Mouse (Mus musculus) midbrain, embryonic 10.5 days (tissue): ENCODE measurements at regions not wholly inside any gene's neighbourhood (a gene's known extent, or its start where the extent isn't known, plus 50 kb on each side); places are given as distances from the start of the nearest gene placed in this dataset.
A peak's percentile ranks its signal among the peaks of the same experiment; 100 is the strongest.

ENCODE experiments used
- DNase-seq: peaks from one replicate; pipeline ENCODE4 v3.0.0-alpha.2; 2017; ENCODE audit warnings: low spot score
- H3K27ac ChIP-seq: fragments of 300-500 bp; sonication (generic); replicated peaks from 2 replicates; pipeline ENCODE4 v1.5.1; 2016; ENCODE audit warnings: mild to moderate bottlenecking
- H3K27me3 ChIP-seq: fragments of 300-500 bp; sonication (generic); 2 replicates; pipeline ENCODE4 v1.6.1; 2016; ENCODE audit warnings: low read depth, mild to moderate bottlenecking; ENCODE audit not compliant: poor library complexity, severe bottlenecking
- H3K36me3 ChIP-seq: fragments of 300-500 bp; sonication (generic); 2 replicates; pipeline ENCODE4 v1.6.1; 2016; ENCODE audit warnings: mild to moderate bottlenecking, moderate library complexity
- H3K4me1 ChIP-seq: fragments of 300-500 bp; sonication (generic); 2 replicates; pipeline ENCODE4 v1.6.1; 2016
- H3K4me3 ChIP-seq: fragments of 300-500 bp; sonication (generic); 2 replicates; pipeline ENCODE4 v1.5.1; 2016; ENCODE audit warnings: mild to moderate bottlenecking, moderate library complexity
- H3K9me3 ChIP-seq: fragments of 300-500 bp; sonication (generic); replicated peaks from 2 replicates; pipeline ENCODE4 v1.6.1; 2016; ENCODE audit warnings: mild to moderate bottlenecking
- WGBS: fragments of 180-500 bp; shearing (Covaris S2); methylation state at CpG from one replicate; pipeline ENCODE4 v1.1.7; 2016; 5-methylcytosine and 5-hydroxymethylcytosine counted together

DNA sequence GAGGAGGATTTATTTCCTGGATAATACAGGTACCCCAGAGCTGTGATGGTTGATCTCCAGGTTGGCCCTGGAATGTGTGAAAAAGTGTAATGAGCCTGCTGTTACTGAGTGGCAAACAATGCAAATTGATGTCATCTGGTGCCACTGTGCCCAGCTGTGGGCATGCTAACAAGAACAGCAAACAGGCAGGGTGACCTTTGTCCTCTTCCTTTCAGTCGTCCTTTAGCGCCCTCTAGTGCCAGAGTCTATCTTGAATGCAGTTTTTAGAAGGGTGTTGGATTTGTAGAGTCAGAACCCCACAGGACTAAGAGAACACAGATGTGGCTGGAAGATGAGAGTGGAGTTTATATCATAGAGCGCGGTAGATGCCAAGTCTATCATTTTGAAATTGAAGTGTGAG lies 164.3 kb downstream of the Sdhaf3 start:
- peak; percentile 38 for DNase-seq
- no peaks in the 10 kb centered on the region for H3K4me1 ChIP-seq
- no peaks in the 10 kb centered on the region for H3K36me3 ChIP-seq
- H3K27ac ChIP-seq: no peak overlapping the region
- H3K9me3 ChIP-seq: no peaks in the 10 kb centered on the region
- H3K27me3 ChIP-seq: no peaks in the 10 kb centered on the region
- H3K4me3 ChIP-seq: no peak overlapping the region
- WGBS: 33% methylated on average over 4 of the region's 4 CpGs

DNA sequence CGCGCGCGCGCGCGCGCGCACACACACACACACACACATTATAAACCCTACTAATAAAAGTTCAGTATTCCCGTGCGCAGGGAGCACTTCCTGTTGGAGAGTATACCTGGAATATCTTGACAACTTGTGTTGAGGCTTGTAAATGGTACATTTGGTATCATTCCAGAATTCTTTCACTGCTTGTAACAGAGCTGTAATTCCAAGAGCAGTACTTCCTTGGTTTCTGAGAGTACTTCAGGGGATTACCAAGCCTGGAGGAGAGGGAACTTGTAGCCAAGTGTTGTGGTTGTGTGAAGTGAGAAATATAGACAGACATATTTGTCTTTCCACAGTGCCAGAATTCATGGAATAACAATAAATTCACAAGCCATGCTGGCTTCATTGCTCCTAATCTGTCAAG lies 177.2 kb downstream of the Sdhaf3 start:
- Histone ChIP-seq H3K4me3 (no peak overlapping the region), H3K4me1 (no peaks in the 10 kb centered on the region), H3K27me3 (no peaks in the 10 kb centered on the region), H3K36me3 (no peaks in the 10 kb centered on the region), H3K9me3 (no peaks in the 10 kb centered on the region), H3K27ac (no peak overlapping the region)
- WGBS: 95% methylated on average over 11 of the region's 11 CpGs
- DNase-seq: no peak

DNA sequence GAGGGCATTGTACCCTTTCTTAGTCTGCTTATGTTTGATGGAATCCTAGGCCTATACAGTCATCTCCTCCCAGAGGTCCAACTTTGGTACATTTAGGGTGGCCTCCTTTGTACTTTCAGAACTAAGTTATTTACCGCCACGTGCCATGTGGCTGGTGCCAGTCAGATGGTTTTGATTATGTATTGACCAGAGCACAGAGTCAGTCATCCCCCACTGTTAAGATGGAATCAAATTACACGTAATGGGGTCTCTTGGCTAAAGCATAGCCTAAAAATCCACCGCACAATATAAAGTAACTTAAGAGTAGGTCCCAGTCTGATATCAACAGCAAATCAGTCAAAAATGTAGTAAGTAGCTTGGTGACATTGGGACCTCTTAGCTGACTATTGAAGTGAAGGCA lies 178.3 kb downstream of the Sdhaf3 start:
- no peaks in the 10 kb centered on the region for H3K27me3 ChIP-seq
- WGBS: 88% methylated on average over 4 of the region's 4 CpGs
- no peak overlapping the region for H3K27ac ChIP-seq
- H3K4me1 ChIP-seq: no peaks in the 10 kb centered on the region
- DNase-seq: no peak
- H3K36me3 ChIP-seq: no peaks in the 10 kb centered on the region
- no peaks in the 10 kb centered on the region for H3K9me3 ChIP-seq
- H3K4me3 ChIP-seq: no peak overlapping the region

DNA sequence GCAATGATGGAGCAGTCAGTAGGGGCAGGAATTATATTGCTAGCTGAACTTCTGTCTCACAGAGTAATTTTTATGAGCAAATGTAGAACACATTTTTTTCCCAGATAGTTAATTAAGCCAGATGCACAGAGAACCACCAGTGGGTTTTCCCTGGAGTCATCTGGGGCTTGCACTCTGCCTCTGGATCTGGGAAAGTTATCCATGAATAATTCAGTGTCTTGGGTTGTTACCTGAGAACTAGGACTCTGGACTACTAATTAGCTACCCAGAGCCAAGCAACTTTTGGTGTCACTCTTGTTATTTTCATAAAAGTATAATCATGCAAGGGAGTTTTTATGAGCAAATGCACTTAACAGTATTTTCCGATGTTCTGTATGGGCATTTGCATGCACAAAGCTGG lies 179.1 kb downstream of the Sdhaf3 start:
- H3K36me3 ChIP-seq: no peaks in the 10 kb centered on the region
- H3K4me1 ChIP-seq: no peaks in the 10 kb centered on the region
- no peak for DNase-seq
- no peak overlapping the region for H3K4me3 ChIP-seq
- H3K27ac ChIP-seq: no peak overlapping the region
- WGBS: 94% methylated on average over 1 of the region's 1 CpGs
- no peaks in the 10 kb centered on the region for H3K9me3 ChIP-seq
- H3K27me3 ChIP-seq: no peaks in the 10 kb centered on the region

DNA sequence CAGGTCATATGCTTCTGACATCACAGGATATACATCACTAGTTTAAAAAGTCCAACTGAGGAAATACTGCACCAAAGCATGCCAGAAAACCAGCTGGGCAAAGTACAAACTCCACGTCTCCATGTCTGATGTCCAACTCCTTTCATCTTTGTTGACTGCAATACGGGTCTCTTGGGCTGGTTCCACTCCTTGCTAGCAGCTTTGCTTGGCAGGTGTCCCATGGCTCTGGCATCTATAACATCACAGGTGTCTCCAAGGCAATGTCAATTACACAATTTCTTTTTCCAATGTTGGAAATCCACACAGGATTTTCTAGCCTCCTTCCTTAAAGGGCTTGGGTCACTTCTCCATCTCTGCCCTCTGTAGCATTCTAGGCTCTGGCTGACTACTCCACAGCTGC lies 225.9 kb downstream of the Sdhaf3 start:
- Histone ChIP-seq H3K4me3 (no peak overlapping the region), H3K27ac (no peak overlapping the region), H3K27me3 (no peaks in the 10 kb centered on the region), H3K4me1 (no peaks in the 10 kb centered on the region), H3K9me3 (peaks cover 5% of the 10 kb centered on the region; the same call in 1 of the 2 replicates), H3K36me3 (no peaks in the 10 kb centered on the region)
- DNase-seq: no peak
- 80% methylated on average over 2 of the region's 2 CpGs for WGBS

DNA sequence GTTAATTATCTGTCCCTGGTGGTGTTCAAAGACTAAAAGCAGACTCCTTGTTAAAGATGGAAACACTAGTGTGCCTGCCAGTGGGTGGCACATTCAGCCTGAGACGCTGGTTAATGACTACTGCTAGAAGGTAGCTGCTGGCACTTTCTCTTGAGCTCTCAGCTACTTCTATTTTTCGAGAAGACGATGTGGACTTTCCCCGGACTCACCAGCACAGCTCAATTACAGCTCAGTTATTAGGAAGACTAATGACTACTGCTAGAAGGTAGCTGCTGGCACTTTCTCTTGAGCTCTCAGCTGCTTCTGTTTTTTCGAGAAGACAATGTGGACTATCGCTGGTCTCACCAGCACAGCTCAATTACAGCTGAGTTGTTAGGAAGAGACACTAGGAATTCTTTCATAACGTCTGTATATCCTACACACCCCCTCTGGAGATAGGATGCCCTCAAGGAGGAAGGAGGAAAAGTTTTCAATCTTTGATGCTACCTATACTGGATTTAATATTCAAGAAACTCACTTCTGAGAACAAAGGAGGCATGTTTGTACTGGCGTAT lies 243.3 kb downstream of the Sdhaf3 start:
- no peak for DNase-seq
- WGBS: 80% methylated on average over 8 of the region's 8 CpGs

DNA sequence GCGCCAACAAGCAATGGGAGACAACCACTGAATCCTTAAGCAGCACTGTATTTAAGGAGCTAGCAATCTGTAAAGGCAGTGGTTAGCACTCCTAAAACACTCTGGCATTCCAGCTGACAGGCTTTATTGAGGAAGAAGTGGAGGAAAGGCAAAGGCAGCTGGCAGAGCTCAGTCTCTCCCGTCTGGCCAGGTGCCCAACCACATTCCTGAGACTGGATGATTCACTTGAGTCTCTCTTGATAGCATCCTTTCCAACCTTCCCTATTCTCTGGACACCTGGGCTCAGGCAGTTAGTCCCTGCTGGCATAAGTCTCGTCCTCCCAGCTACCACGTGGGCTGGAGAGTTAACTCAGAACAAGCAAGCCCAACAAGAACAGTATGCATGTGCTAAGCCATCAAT lies 260.1 kb downstream of the Sdhaf3 start:
- Histone ChIP-seq H3K4me1 (no peaks in the 10 kb centered on the region), H3K9me3 (no peaks in the 10 kb centered on the region), H3K36me3 (no peaks in the 10 kb centered on the region), H3K27me3 (no peaks in the 10 kb centered on the region), H3K27ac (no peak overlapping the region), H3K4me3 (no peak overlapping the region)
- WGBS: 82% methylated on average over 4 of the region's 4 CpGs
- no peak for DNase-seq

More for the DNA sequence above, 243.3 kb downstream of the Sdhaf3 start:
- H3K4me1 ChIP-seq: no peaks in the 10 kb centered on the region
- no peak overlapping the region for H3K27ac ChIP-seq
- no peaks in the 10 kb centered on the region for H3K36me3 ChIP-seq
- H3K27me3 ChIP-seq: no peaks in the 10 kb centered on the region
- no peak overlapping the region for H3K4me3 ChIP-seq
- no peaks in the 10 kb centered on the region for H3K9me3 ChIP-seq

DNA sequence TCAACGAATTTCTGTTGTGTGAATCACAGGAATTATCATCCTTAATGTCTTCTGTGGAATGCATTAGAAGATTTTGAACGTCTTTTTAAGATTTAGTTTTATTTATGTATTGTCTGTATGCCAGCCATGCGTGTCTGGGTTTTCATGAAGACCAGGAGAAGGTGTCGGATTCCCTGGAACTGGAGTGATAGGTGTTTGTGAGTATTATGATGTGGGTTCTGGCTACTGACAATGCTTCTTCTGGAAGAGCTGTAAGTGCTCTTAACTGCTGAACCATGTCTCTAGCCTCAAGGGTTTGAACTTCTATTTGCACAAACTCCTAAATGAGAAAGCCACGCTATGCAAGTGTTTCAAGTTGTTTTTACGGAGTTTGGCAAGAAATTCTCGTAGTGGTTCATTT lies 296.5 kb downstream of the Sdhaf3 start:
- WGBS: 80% methylated on average over 7 of the region's 7 CpGs
- no peak overlapping the region for H3K27ac ChIP-seq
- H3K27me3 ChIP-seq: no peaks in the 10 kb centered on the region
- DNase-seq: no peak
- no peaks in the 10 kb centered on the region for H3K9me3 ChIP-seq
- no peaks in the 10 kb centered on the region for H3K4me1 ChIP-seq
- H3K4me3 ChIP-seq: no peak overlapping the region
- no peaks in the 10 kb centered on the region for H3K36me3 ChIP-seq

DNA sequence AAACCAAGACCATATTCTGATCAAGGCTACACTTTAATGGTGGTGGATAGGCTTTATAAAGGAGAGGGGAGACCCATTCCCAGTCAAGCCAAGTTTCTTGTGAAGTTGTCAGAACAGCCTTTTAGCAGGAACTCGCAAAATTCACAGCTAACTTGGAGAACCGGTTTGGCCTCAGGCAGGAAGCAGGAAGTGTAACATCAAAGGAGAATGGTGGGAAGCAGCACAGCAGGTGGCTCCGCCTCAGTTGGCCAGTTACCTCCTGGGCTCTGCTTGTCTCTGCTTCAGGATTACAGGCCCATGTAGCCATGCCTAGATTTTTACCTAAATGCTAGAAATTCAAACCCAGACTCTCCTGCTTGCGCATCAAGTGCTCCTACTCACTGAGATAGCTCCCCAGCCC lies 277.2 kb upstream of the Tac1 start:
- Histone ChIP-seq H3K27ac (no peak overlapping the region), H3K9me3 (no peaks in the 10 kb centered on the region), H3K4me1 (no peaks in the 10 kb centered on the region), H3K4me3 (no peak overlapping the region), H3K27me3 (no peaks in the 10 kb centered on the region), H3K36me3 (no peaks in the 10 kb centered on the region)
- 48% methylated on average over 4 of the region's 4 CpGs for WGBS
- DNase-seq: no peak

DNA sequence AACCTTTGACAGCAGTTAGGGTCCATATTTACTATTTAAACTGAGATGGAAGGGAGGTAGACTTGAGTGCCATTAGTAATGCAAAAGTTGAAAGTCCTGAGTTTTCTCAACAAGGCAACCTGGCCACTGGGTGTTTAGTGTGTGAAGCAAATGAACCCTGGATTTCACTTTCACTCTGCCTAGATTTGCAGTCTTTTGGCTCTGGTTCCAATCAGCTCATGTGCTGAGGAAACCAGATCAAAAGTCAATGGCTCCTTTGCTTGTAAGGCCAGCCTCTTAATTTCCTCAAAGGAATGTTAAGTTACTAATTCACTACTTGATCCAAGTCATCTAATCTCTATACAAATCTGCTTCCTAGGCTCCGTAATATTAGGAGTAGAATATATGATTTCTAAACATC lies 247.7 kb upstream of the Tac1 start:
- Histone ChIP-seq H3K27me3 (no peaks in the 10 kb centered on the region), H3K4me1 (no peaks in the 10 kb centered on the region), H3K27ac (no peak overlapping the region), H3K4me3 (no peak overlapping the region), H3K36me3 (no peaks in the 10 kb centered on the region), H3K9me3 (no peaks in the 10 kb centered on the region)
- no peak for DNase-seq
- 96% methylated on average over 1 of the region's 1 CpGs for WGBS

DNA sequence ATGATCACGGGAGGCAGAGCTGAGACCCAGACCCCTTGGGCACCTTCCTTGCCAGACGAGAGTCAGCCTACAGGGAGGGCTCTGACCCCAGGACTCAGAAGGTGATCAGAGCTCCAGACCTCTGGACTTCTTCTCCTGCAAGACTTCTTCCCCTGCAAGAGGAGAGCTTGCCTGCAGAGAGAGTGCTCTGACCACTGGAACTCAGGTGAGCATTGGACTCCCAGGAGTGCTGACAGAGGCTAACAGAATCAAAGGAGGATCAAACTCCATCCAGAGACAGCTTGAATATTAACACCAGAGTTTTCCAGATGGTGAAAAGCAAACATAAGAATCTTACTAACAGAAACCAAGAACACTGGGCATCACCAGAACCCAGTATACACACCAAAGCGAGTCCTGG lies 241.2 kb upstream of the Tac1 start:
- Histone ChIP-seq H3K9me3 (no peaks in the 10 kb centered on the region), H3K4me1 (no peaks in the 10 kb centered on the region), H3K4me3 (no peak overlapping the region), H3K36me3 (no peaks in the 10 kb centered on the region), H3K27ac (no peak overlapping the region), H3K27me3 (no peaks in the 10 kb centered on the region)
- no peak for DNase-seq
- 91% methylated on average over 3 of the region's 3 CpGs for WGBS

DNA sequence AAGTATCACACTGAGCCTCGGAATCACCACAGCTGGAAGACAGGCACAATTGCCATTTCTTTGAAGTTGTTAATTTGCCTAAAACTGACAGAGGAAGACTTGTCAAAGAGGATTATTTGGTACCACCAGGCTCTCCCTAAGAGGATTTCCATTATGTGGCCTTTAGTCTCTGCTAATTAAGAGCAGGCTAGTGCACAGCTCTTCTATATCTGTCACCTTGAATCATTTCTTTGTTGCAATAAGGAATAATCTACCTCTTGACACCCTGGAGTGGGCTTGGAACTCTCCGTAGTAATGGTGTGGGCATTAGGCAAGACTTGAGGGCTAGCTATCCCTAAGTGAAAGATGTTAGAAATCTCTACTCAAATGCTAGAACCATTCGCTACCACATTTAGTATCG lies 227.7 kb upstream of the Tac1 start:
- no peak for DNase-seq
- Histone ChIP-seq H3K9me3 (no peaks in the 10 kb centered on the region), H3K27ac (no peak overlapping the region), H3K4me1 (0 out of 2 replicates have a peak, but pooled peaks cover 4% of the 10 kb centered on the region), H3K36me3 (no peaks in the 10 kb centered on the region), H3K27me3 (no peaks in the 10 kb centered on the region), H3K4me3 (no peak overlapping the region)
- WGBS: 33% methylated on average over 4 of the region's 4 CpGs

DNA sequence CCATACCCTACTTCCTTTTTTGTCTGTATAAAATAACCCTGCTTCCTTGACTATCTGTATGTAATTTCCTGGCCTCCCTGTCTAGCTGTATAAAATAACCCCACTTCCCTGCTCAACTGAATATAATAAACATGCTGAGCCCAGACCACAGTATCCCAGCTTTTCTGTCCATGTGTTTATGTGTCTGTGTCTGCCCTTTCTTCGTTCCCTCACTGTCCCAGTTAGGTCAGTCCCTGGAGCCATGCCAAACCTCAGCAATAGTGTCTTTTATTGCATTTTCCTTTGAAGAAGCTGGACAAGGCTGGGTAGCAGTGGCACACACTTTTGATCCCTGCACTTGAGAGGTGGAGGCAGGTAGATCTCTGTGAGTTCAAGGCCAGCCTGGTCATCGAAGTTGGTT lies 198.0 kb upstream of the Tac1 start:
- 88% methylated on average over 2 of the region's 2 CpGs for WGBS
- Histone ChIP-seq H3K36me3 (no peaks in the 10 kb centered on the region), H3K9me3 (no peaks in the 10 kb centered on the region), H3K4me3 (no peak overlapping the region), H3K27me3 (no peaks in the 10 kb centered on the region), H3K27ac (no peak overlapping the region), H3K4me1 (no peaks in the 10 kb centered on the region)
- DNase-seq: no peak

DNA sequence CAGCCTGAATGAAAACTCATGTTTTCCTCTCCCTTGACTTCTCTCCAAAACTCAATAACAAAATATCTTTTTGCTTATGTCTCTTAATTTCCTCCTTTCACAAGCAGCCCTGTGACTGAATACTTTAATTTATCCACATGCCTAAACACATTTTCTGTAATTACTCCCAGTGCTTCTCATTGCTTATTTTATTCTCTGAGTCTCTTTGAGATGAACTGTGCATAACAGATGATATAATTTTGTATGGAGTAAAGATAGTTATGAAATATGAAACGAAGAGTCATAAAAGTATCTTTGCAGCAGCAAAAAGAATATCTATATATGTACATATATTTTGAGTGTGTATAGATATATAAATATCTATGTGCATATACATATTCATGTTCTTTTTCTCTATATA lies 187.5 kb upstream of the Tac1 start:
- Histone ChIP-seq H3K4me3 (no peak overlapping the region), H3K9me3 (no peaks in the 10 kb centered on the region), H3K36me3 (no peaks in the 10 kb centered on the region), H3K27ac (no peak overlapping the region), H3K27me3 (no peaks in the 10 kb centered on the region), H3K4me1 (no peaks in the 10 kb centered on the region)
- DNase-seq: no peak
- WGBS: 94% methylated on average over 1 of the region's 1 CpGs
